Mouse (Mus musculus): ENCODE data around the gene Lin28b. TPM values are rescaled to one million over a fixed set of nuclear protein-coding genes. Genes with fewer than 3 reads are reported as not detected.

The Lin28b gene
- total and polyA plus RNA-seq, 2 experiments from 2014 or later, result 2.2 to 9.0 TPM

DNA sequence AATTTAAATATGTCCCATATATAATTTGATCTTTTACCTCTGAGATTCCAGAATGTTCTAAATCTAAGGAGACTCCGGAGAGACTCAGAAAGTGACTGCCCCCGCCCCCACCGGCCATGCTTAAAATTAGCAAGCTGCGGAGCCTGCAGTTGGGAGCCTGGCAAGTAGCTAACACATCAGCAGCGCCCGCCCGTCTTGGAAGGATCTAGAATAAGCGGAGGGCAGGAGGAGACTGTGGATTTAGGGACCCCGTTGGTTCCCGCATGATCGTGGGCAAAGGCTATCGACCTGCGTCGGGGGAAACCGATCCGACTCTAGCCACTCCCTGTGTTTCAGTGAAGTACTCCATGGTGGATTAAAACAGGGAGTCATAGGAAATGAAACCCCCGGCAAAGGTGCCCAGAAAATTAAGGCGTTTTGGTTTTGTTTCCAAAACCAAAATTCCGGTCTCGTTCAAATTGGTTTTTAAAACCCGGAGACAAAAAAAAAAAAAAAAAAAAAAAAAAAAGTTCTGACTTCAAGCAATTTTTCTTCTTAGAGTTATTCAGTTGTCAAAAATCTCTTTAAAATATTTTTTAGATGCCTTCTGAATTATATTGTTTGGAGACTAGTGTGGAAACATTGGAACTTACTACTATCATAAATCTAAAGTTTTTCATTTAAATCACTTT lies 12.4 kb downstream of the Lin28b start:
- H3K9me3 ChIP-seq (ENCODE audit: low read length), result no peaks in the 10 kb centered on the region
- H3K4me2 ChIP-seq (ENCODE audit: low read depth), result peak overlapping the region; percentile 10; the same call in 1 of the 2 replicates
- no peak for TF ChIP-seq CTCF (IDR thresholded peaks at IDR 0.05; ENCODE audit: low read depth)
- no peaks in the 10 kb centered on the region for H3K36me3 ChIP-seq (ENCODE audit: insufficient read depth)
- no peak overlapping the region for H3K9ac ChIP-seq
- H3K27ac ChIP-seq (ENCODE audit: low read depth, low read length), result no peak overlapping the region
- no peak for ATAC-seq
- H3K27me3 ChIP-seq (ENCODE audit: insufficient read depth, low read length), result peaks cover 41% of the 10 kb centered on the region
- DNase-seq, result peak; percentile 53
- no peaks in the 10 kb centered on the region for H3K4me1 ChIP-seq (ENCODE audit: insufficient read depth)
- H3K4me3 ChIP-seq (ENCODE audit: low read depth, low read length), result no peak overlapping the region
- 4% methylated on average over 21 of the region's 21 CpGs for WGBS

DNA sequence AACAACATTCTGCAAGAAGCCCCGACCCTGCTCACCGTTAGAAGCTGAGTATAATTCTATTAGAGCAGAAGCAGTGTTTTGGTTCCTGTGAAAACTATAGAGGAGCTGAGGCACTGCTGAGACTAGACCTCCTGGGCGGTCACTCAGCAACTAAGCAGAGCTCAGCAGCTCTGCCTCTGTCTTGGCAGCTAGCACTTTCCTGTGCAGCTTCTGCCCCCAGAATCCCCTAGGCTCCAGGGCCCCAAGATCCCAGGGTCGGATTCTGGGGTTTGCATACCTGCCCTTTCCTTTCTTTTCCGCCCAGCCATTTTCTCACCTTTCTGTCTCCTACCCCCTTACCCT lies 13.1 kb downstream of the Lin28b start:
- WGBS, result 20% methylated on average over 5 of the region's 5 CpGs
- no peaks in the 10 kb centered on the region for H3K36me3 ChIP-seq (ENCODE audit: insufficient read depth)

GRCm38 (mm10) chr10:45472431-45473142 lies 13.6 kb downstream of the Lin28b start:
- H3K27me3 ChIP-seq (ENCODE audit: insufficient read depth, low read length), result peaks cover 41% of the 10 kb centered on the region
- no peaks in the 10 kb centered on the region for H3K36me3 ChIP-seq (ENCODE audit: insufficient read depth)
- no peak for TF ChIP-seq CTCF (IDR thresholded peaks at IDR 0.05; ENCODE audit: low read depth)
- no peaks in the 10 kb centered on the region for H3K4me1 ChIP-seq (ENCODE audit: insufficient read depth)
- no peak overlapping the region for H3K4me3 ChIP-seq (ENCODE audit: low read depth, low read length)
- WGBS, result 24% methylated on average over 6 of the region's 6 CpGs
- DNase-seq, result peak; percentile 35
- H3K9ac ChIP-seq, result no peak overlapping the region
- H3K27ac ChIP-seq (ENCODE audit: low read depth, low read length), result no peak overlapping the region
- no peak for ATAC-seq
- no peaks in the 10 kb centered on the region for H3K9me3 ChIP-seq (ENCODE audit: low read length)
- no peak overlapping the region for H3K4me2 ChIP-seq (ENCODE audit: low read depth)

More for the DNA sequence above, 13.1 kb downstream of the Lin28b start:
- Histone ChIP-seq H3K4me2 (ENCODE audit: low read depth) (no peak overlapping the region), H3K27me3 (ENCODE audit: insufficient read depth, low read length) (peaks cover 41% of the 10 kb centered on the region), H3K27ac (ENCODE audit: low read depth, low read length) (no peak overlapping the region), H3K4me1 (ENCODE audit: insufficient read depth) (no peaks in the 10 kb centered on the region), H3K9me3 (ENCODE audit: low read length) (no peaks in the 10 kb centered on the region), H3K4me3 (ENCODE audit: low read depth, low read length) (no peak overlapping the region), H3K9ac (no peak overlapping the region)
- no peak for ATAC-seq
- no peak for TF ChIP-seq CTCF (IDR thresholded peaks at IDR 0.05; ENCODE audit: low read depth)
- no peak for DNase-seq

GRCm38 (mm10) chr10:45471321-45471720 lies 14.9 kb downstream of the Lin28b start:
- H3K4me3 ChIP-seq (ENCODE audit: low read depth, low read length), result no peak overlapping the region
- H3K36me3 ChIP-seq (ENCODE audit: insufficient read depth), result no peaks in the 10 kb centered on the region
- H3K9me3 ChIP-seq (ENCODE audit: low read length), result no peaks in the 10 kb centered on the region
- no peak overlapping the region for H3K9ac ChIP-seq
- no peak overlapping the region for H3K27ac ChIP-seq (ENCODE audit: low read depth, low read length)
- no peaks in the 10 kb centered on the region for H3K4me1 ChIP-seq (ENCODE audit: insufficient read depth)
- H3K4me2 ChIP-seq (ENCODE audit: low read depth), result no peak overlapping the region
- 27% methylated on average over 3 of the region's 3 CpGs for WGBS
- TF ChIP-seq CTCF (IDR thresholded peaks at IDR 0.05; ENCODE audit: low read depth), result no peak
- DNase-seq (peak; percentile 9), ATAC-seq (no peak)
- peaks cover 41% of the 10 kb centered on the region for H3K27me3 ChIP-seq (ENCODE audit: insufficient read depth, low read length)

- TF ChIP-seq CTCF (IDR thresholded peaks at IDR 0.05; ENCODE audit: low read depth), result no peak
- Histone ChIP-seq H3K9ac (no peak overlapping the region), H3K9me3 (ENCODE audit: low read length) (no peaks in the 10 kb centered on the region), H3K4me1 (ENCODE audit: insufficient read depth) (no peaks in the 10 kb centered on the region), H3K27ac (ENCODE audit: low read depth, low read length) (no peak overlapping the region), H3K36me3 (ENCODE audit: insufficient read depth) (no peaks in the 10 kb centered on the region), H3K27me3 (ENCODE audit: insufficient read depth, low read length) (peaks cover 41% of the 10 kb centered on the region), H3K4me2 (ENCODE audit: low read depth) (peak overlapping the region; percentile 29), H3K4me3 (ENCODE audit: low read depth, low read length) (peak overlapping the region; percentile 18)
- 5% methylated on average over 13 of the region's 13 CpGs for WGBS
- DNase-seq (peak; percentile 51), ATAC-seq (no peak)
Observed at GRCm38 (mm10) chr10:45470079-45470739, 16.0 kb downstream of the Lin28b start.

GRCm38 (mm10) chr10:45469027-45469996 lies 16.9 kb downstream of the Lin28b start:
- Histone ChIP-seq H3K36me3 (ENCODE audit: insufficient read depth) (no peaks in the 10 kb centered on the region), H3K4me2 (ENCODE audit: low read depth) (peak overlapping the region; percentile 29), H3K4me1 (ENCODE audit: insufficient read depth) (no peaks in the 10 kb centered on the region), H3K27me3 (ENCODE audit: insufficient read depth, low read length) (peaks cover 38% of the 10 kb centered on the region), H3K9me3 (ENCODE audit: low read length) (no peaks in the 10 kb centered on the region), H3K27ac (ENCODE audit: low read depth, low read length) (no peak overlapping the region), H3K4me3 (ENCODE audit: low read depth, low read length) (peak overlapping the region; percentile 18), H3K9ac (no peak overlapping the region)
- DNase-seq (no peak), ATAC-seq (no peak)
- WGBS, result 8% methylated on average over 21 of the region's 21 CpGs
- no peak for TF ChIP-seq CTCF (IDR thresholded peaks at IDR 0.05; ENCODE audit: low read depth)
